Mouse (Mus musculus) cerebellum, adult (tissue): ENCODE results near the gene Stag1.

Experiments
- ATAC-seq: cut with Nextera tagmentation; 2 replicates; pipeline ENCODE4 v1.9.2; 2017; ENCODE audit warnings: mild to moderate bottlenecking, moderate library complexity, mixed read lengths; ENCODE audit not compliant: insufficient number of reproducible peaks, low FRiP score, low TSS enrichment

Gene Stag1

GRCm38 (mm10) chr9:100603156-100603555 is 5.6 kb downstream of the Stag1 start:
- no peak for ATAC-seq

- ATAC-seq = no peak
Observed at GRCm38 (mm10) chr9:100605522-100605921, 7.9 kb downstream of the Stag1 start.

GRCm38 (mm10) chr9:100605985-100606554 is 8.5 kb downstream of the Stag1 start:
- no peak for ATAC-seq

- no peak for ATAC-seq
Observed at GRCm38 (mm10) chr9:100613501-100614071, 16.0 kb downstream of the Stag1 start.

- no peak for ATAC-seq
Observed at GRCm38 (mm10) chr9:100616947-100617346, 19.3 kb downstream of the Stag1 start.

- no peak for ATAC-seq
Observed at GRCm38 (mm10) chr9:100626258-100626657, 28.7 kb downstream of the Stag1 start.

GRCm38 (mm10) chr9:100640754-100641153 is 43.2 kb downstream of the Stag1 start:
- no peak for ATAC-seq

- no peak for ATAC-seq
Observed at GRCm38 (mm10) chr9:100641391-100642085, 43.9 kb downstream of the Stag1 start.

GRCm38 (mm10) chr9:100642186-100642839 is 44.7 kb downstream of the Stag1 start:
- ATAC-seq = no peak

GRCm38 (mm10) chr9:100642840-100643697 is 45.5 kb downstream of the Stag1 start:
- peak; percentile 92 for ATAC-seq

- ATAC-seq = peak; percentile 23; the same call in 1 of the 2 replicates
Observed at GRCm38 (mm10) chr9:100644071-100644771, 46.6 kb downstream of the Stag1 start.

GRCm38 (mm10) chr9:100645026-100645940 is 47.7 kb downstream of the Stag1 start:
- ATAC-seq = no peak

- ATAC-seq = no peak
Observed at GRCm38 (mm10) chr9:100646276-100646675, 48.7 kb downstream of the Stag1 start.

GRCm38 (mm10) chr9:100647774-100648323 is 50.3 kb downstream of the Stag1 start:
- ATAC-seq = no peak

- no peak for ATAC-seq
Observed at GRCm38 (mm10) chr9:100654104-100654503, 56.5 kb downstream of the Stag1 start.

GRCm38 (mm10) chr9:100656058-100656457 is 58.5 kb downstream of the Stag1 start:
- ATAC-seq = no peak

- ATAC-seq = no peak
Observed at GRCm38 (mm10) chr9:100660587-100660986, 63.0 kb downstream of the Stag1 start.

- ATAC-seq = no peak
Observed at GRCm38 (mm10) chr9:100663473-100664134, 66.0 kb downstream of the Stag1 start.
